Mouse (Mus musculus) hindbrain, postnatal 0 days (tissue): ENCODE data around the gene Fam71e1. TPM values are rescaled to one million over a fixed set of nuclear protein-coding genes. Genes with fewer than 3 reads are reported as not detected.
A peak's percentile ranks its signal among the peaks of the same experiment; 100 is the strongest.

Experiments used
- ATAC-seq: fragments of 200-750 bp; cut with Nextera tagmentation; 2 replicates; pipeline ENCODE4 v1.8.0; 2017; ENCODE audit warnings: mild to moderate bottlenecking, moderate TSS enrichment, moderate library complexity
- DNase-seq: peaks from one replicate; pipeline ENCODE4 v3.0.0-alpha.2; 2015; ENCODE audit warnings: low spot score
- H3K27ac ChIP-seq: fragments of 300-500 bp; sonication (generic); 2 replicates; pipeline ENCODE4 v1.5.1; 2014; ENCODE audit warnings: mild to moderate bottlenecking
- H3K27me3 ChIP-seq: fragments of 300-500 bp; sonication (generic); 2 replicates; pipeline ENCODE4 v1.6.1; 2014; ENCODE audit warnings: low read length, mixed read lengths; ENCODE audit not compliant: insufficient read depth
- H3K36me3 ChIP-seq: fragments of 300-500 bp; sonication (generic); 2 replicates; pipeline ENCODE4 v1.6.1; 2014; ENCODE audit warnings: low read length, mixed read lengths; ENCODE audit not compliant: insufficient read depth
- H3K4me1 ChIP-seq: fragments of 300-500 bp; sonication (generic); 2 replicates; pipeline ENCODE4 v1.6.1; 2014; ENCODE audit warnings: antibody characterized with exemption, low read length, mixed read lengths; ENCODE audit not compliant: insufficient read depth
- H3K4me2 ChIP-seq: fragments of 300-500 bp; sonication (generic); 2 replicates; pipeline ENCODE4 v1.6.1; 2014; ENCODE audit warnings: low read depth, mild to moderate bottlenecking, low read length, moderate library complexity, mixed read lengths
- H3K4me3 ChIP-seq: fragments of 300-500 bp; sonication (generic); 2 replicates; pipeline ENCODE4 v1.5.1; 2014; ENCODE audit warnings: low read length
- H3K9ac ChIP-seq: fragments of 300-500 bp; sonication (generic); replicated peaks from 2 replicates; pipeline ENCODE4 v1.6.1; 2014; ENCODE audit warnings: mild to moderate bottlenecking, low read length, moderate library complexity, mixed read lengths
- H3K9me3 ChIP-seq: fragments of 300-500 bp; sonication (generic); 2 replicates; pipeline ENCODE4 v1.6.1; 2016; ENCODE audit warnings: low read length, mixed read lengths
- CTCF ChIP-seq: IDR thresholded peaks from 2 replicates; pipeline ENCODE4 v1.5.1; 2016; ENCODE audit warnings: antibody characterized with exemption, control low read depth, low read depth
- WGBS: fragments of 180-500 bp; shearing (Covaris S2); extraction: QIAGEN DNeasy Blood & Tissue Kit; methylation state at CpG from one replicate; pipeline ENCODE4 v1.1.7; 2014; 5-methylcytosine and 5-hydroxymethylcytosine counted together
- polyA plus RNA-seq: library from polyadenylated mRNA; unstranded; fragments of >200 nt; fragmentation: Nextera tagmentation; extraction: Ambion mirVana; gene quantifications from 2 replicates; pipeline ENCODE4 v1.2.1, GENCODE M21; 2015
- total RNA-seq: library from RNA; depleted of rRNA; stranded (reverse); fragments of >200 nt; gene quantifications from 2 replicates; pipeline ENCODE4 v1.2.3, GENCODE M21; 2014

The Fam71e1 gene
- total and polyA plus RNA-seq, 2 experiments from 2014 or later = 19.8 to 26.7 TPM

- no peak for ATAC-seq
- no peak overlapping the region for H3K27ac ChIP-seq
- H3K4me2 ChIP-seq = no peak overlapping the region
- no peak for TF ChIP-seq CTCF
- H3K4me3 ChIP-seq = no peak overlapping the region
- 100% methylated on average over 1 of the region's 1 CpGs for WGBS
- H3K27me3 ChIP-seq = 0 out of 2 replicates have a peak, but pooled peaks cover 4% of the 10 kb centered on the region
- H3K4me1 ChIP-seq = no peaks in the 10 kb centered on the region
- H3K36me3 ChIP-seq = 0 out of 2 replicates have a peak, but pooled peaks cover 7% of the 10 kb centered on the region
- no peaks in the 10 kb centered on the region for H3K9me3 ChIP-seq
- DNase-seq = no peak
- no peak overlapping the region for H3K9ac ChIP-seq
Observed at GRCm38 (mm10) chr7:44484109-44484508, 12.3 kb upstream of the Fam71e1 start.

- H3K4me2 ChIP-seq = no peak overlapping the region
- no peak overlapping the region for H3K4me3 ChIP-seq
- DNase-seq (peak; percentile 91), ATAC-seq (peak; percentile 86)
- no peak overlapping the region for H3K9ac ChIP-seq
- H3K4me1 ChIP-seq = no peaks in the 10 kb centered on the region
- H3K27me3 ChIP-seq = no peaks in the 10 kb centered on the region
- no peak overlapping the region for H3K27ac ChIP-seq
- peak; percentile 100 for TF ChIP-seq CTCF
- H3K9me3 ChIP-seq = no peaks in the 10 kb centered on the region
- H3K36me3 ChIP-seq = peaks cover 13% of the 10 kb centered on the region; the same call in 1 of the 2 replicates
- 43% methylated on average over 5 of the region's 5 CpGs for WGBS
Observed at GRCm38 (mm10) chr7:44484841-44485571, 11.4 kb upstream of the Fam71e1 start.

- Histone ChIP-seq H3K4me3 (no peak overlapping the region), H3K27me3 (no peaks in the 10 kb centered on the region), H3K4me1 (no peaks in the 10 kb centered on the region), H3K9me3 (no peaks in the 10 kb centered on the region), H3K9ac (no peak overlapping the region), H3K4me2 (no peak overlapping the region), H3K27ac (no peak overlapping the region), H3K36me3 (peaks cover 20% of the 10 kb centered on the region; the same call in 1 of the 2 replicates)
- ATAC-seq = no peak
- WGBS = 73% methylated on average over 7 of the region's 7 CpGs
- TF ChIP-seq CTCF = no peak
- DNase-seq = no peak
Observed at GRCm38 (mm10) chr7:44485572-44486195, 10.7 kb upstream of the Fam71e1 start.

- Histone ChIP-seq H3K27me3 (no peaks in the 10 kb centered on the region), H3K9me3 (no peaks in the 10 kb centered on the region), H3K36me3 (peaks cover 33% of the 10 kb centered on the region), H3K4me3 (no peak overlapping the region), H3K27ac (no peak overlapping the region), H3K9ac (no peak overlapping the region), H3K4me1 (no peaks in the 10 kb centered on the region), H3K4me2 (no peak overlapping the region)
- WGBS = 55% methylated on average over 13 of the region's 13 CpGs
- TF ChIP-seq CTCF = no peak
- ATAC-seq (peak; percentile 19), DNase-seq (no peak)
Observed at GRCm38 (mm10) chr7:44486927-44487575, 9.3 kb upstream of the Fam71e1 start.

GRCm38 (mm10) chr7:44487936-44488335 is 8.4 kb upstream of the Fam71e1 start:
- DNase-seq (peak; percentile 0), ATAC-seq (no peak)
- Histone ChIP-seq H3K9ac (no peak overlapping the region), H3K4me2 (no peak overlapping the region), H3K27me3 (no peaks in the 10 kb centered on the region), H3K36me3 (peaks cover 40% of the 10 kb centered on the region), H3K4me3 (no peak overlapping the region), H3K4me1 (no peaks in the 10 kb centered on the region), H3K27ac (no peak overlapping the region), H3K9me3 (no peaks in the 10 kb centered on the region)
- WGBS = 82% methylated on average over 7 of the region's 7 CpGs
- no peak for TF ChIP-seq CTCF

GRCm38 (mm10) chr7:44488545-44488944 is 7.8 kb upstream of the Fam71e1 start:
- no peaks in the 10 kb centered on the region for H3K9me3 ChIP-seq
- H3K4me2 ChIP-seq = no peak overlapping the region
- no peak for ATAC-seq
- no peak overlapping the region for H3K27ac ChIP-seq
- H3K27me3 ChIP-seq = no peaks in the 10 kb centered on the region
- WGBS = 86% methylated on average over 8 of the region's 8 CpGs
- H3K4me3 ChIP-seq = no peak overlapping the region
- no peak overlapping the region for H3K9ac ChIP-seq
- H3K36me3 ChIP-seq = peaks cover 43% of the 10 kb centered on the region
- peak; percentile 9 for DNase-seq
- no peak for TF ChIP-seq CTCF
- no peaks in the 10 kb centered on the region for H3K4me1 ChIP-seq
